Mouse (Mus musculus): ENCODE measurements around the gene Tjp1.

Gene Tjp1

GRCm38 (mm10) chr7:65389539-65389938, 138.0 kb downstream of the Tjp1 start:
- no peak for DNase-seq (ENCODE audit: extremely low read depth, low read depth)

- no peak for DNase-seq (ENCODE audit: extremely low read depth, low read depth)
Observed at GRCm38 (mm10) chr7:65388243-65389013, 139.2 kb downstream of the Tjp1 start.

DNA sequence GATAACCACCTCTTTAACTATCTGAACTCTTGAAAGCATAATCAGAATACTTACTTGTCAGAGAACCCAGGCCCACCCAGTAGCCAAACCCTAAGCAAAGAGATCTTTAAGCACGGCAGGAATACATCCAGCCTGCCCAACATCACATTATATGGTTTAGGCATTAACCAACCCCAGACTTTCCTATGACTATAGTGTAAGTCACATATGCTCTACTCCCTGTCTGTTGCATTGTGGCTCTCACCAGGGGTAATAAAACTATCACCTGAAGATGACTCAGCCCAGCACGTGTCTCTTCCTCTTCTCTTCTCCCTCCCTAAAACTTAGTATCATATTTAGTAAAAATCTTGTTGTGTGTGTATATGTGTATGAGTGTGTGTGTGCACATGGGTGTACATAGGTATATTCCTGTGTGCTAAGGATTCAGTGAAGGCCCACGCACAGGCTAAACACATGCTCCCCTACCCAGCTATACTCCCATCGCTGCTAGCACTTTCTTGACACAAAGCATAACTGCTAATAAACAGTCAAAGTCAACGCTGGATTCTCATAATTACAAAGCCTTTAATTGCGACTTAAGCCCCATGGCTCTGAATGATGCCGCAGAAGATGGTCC, 139.9 kb downstream of the Tjp1 start:
- no peak for DNase-seq (ENCODE audit: extremely low read depth, low read depth)

DNA sequence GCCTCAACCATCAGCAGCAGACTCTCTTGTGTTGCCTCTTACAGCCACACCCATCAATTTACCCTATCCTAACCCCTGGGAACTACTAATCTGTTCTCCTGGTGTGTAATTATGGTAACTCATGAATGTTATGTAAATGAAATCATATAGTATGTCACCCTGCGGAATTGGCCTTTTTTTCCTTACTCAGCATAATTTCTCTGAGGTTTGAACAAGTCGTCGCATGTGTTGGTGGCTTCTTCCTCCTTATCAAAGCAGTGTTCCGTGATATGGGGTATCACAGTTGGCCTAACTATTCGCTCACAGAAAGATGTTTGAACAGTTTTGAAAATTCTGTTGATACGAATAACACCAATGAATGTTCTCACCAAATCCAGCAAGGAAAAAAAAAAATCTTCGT, 142.8 kb downstream of the Tjp1 start:
- DNase-seq (ENCODE audit: extremely low read depth, low read depth) = no peak

GRCm38 (mm10) chr7:65382515-65383283, 144.9 kb downstream of the Tjp1 start:
- DNase-seq (ENCODE audit: extremely low read depth, low read depth) = no peak

DNA sequence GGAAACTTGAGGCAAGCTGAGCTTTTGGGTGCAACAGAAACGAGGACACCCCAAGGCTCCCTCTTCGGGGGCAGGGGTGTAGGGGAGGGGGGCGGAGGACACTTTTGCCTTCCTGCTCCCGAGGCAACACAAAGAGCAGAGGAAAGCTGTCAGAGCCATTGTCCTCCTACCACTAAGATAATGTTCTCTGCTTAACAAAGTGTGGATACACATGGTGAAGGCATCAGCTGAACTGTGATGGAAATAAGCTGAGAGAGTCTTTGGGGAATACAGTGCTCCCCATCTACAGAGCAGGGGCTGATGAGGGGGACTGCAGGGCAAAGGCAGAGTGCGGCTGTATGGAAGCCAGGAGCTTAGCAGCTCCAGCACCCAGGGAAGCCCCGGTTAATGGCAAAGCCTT, 145.7 kb downstream of the Tjp1 start:
- no peak for DNase-seq (ENCODE audit: extremely low read depth, low read depth)

DNA sequence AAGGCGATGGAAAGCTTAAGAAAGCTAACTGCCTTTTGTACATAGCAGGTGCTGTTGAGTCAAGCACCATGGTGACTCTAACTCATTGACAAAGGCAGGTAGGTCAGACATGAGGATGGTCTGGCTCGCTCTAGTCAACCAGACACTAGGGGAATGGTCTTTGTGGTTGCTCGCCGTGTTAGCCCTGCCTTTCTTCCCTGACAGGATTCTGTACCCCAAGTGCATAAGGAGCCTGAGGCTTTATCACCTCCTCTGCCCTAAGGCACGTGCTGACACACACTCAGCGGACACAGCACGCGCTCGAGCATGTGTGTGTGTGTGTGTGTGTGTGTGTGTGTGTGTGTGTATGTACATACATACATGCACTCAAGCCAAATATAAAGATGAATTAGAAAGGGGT, 146.9 kb downstream of the Tjp1 start:
- DNase-seq (ENCODE audit: extremely low read depth, low read depth) = no peak

DNA sequence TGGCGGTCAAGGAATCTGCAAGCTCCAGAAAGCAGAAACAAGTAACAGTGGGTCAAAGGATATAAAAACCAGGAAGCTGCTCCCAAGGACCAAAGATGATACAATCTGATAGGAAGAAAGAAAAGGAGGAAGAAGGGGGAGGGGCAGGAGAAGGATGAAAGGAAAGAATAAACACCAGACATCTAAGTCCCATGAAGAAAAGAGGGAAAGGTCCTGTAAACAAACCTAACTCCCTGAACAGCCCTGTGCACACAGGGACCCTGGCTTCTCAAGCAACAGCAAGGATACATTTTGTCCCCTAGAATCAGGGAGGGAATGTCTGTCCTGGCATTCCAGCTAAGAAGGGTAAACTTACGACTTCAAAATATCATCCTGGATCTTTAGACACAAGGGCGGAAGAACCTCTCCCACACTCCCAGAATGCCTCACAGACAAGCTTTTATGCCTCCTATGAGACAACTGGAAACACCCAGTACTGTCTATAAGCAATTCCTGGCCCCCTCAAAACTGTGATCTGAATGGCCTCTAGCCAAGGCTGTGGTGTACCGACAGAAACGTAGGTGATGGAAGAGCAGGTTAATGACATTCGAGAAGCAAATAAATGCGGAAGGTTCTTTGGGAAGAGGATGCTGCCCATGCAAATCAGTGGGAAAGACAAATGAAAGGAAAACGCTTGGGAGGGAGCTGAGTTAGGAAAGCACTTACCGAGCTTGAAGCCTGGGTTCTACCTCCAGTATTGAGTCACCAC, 148.6 kb downstream of the Tjp1 start:
- DNase-seq (ENCODE audit: extremely low read depth, low read depth) = no peak

- DNase-seq (ENCODE audit: extremely low read depth, low read depth) = no peak
Observed at GRCm38 (mm10) chr7:65377521-65377920, 150.1 kb downstream of the Tjp1 start.

DNA sequence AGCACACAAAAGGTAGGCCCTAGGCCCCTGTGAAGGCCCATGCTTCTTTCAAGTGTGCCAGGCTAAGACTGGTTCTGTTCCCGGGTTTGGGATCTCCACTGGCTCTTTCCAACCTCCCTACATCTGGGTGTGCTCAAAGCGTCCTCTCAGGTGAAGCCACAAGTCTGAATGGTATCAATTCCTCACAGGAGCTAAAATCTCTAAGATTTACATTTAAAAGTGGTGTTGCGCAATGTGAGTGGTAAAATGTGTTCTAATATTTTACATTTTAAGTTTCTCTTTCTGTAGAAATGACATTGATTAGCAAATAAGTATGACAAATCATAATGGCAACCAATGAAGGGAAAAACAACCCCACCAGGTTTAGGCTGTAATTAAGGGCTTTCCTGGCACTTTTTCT, 152.0 kb downstream of the Tjp1 start:
- no peak for DNase-seq (ENCODE audit: extremely low read depth, low read depth)

DNA sequence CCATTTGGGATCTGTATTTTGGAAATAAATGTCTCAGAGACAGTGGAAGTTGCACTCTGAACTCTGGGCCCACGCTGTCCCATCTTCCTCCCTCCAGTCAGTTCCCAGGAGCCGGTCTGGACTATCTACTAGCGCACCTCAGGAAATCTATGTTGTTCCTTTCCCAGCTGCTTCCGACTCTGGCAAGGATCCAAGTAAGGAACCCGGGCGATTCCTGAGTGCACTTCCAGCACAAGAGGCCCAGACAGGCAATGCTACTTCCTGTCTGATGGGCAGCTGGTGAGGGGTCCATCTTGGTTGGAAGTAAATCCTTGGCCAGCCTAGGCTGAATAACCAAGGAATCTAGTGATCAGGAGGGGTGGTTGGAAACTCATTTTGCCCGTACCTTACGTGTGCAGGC, 152.4 kb downstream of the Tjp1 start:
- no peak for DNase-seq (ENCODE audit: extremely low read depth, low read depth)

DNA sequence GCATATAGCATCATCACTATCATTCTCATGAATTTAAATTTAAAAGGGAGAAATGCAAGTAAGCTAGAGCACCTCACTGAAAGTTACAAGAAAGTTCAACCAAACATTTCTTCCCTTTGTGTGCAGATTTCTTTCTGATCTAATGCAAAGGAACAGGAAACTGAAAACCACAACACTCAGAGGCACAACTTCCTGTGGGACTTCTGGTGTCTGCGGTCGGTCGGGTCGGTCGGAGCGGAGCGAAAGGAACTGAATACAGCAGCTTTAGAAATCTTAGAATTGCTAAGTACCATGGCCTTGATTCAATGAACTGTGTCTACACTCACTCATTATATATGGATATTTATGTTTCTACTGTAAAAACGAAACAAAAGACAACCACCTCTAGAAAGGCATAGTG, 154.2 kb downstream of the Tjp1 start:
- no peak for DNase-seq (ENCODE audit: extremely low read depth, low read depth)

- DNase-seq (ENCODE audit: extremely low read depth, low read depth) = no peak
Observed at GRCm38 (mm10) chr7:65371765-65372164, 155.8 kb downstream of the Tjp1 start.

DNA sequence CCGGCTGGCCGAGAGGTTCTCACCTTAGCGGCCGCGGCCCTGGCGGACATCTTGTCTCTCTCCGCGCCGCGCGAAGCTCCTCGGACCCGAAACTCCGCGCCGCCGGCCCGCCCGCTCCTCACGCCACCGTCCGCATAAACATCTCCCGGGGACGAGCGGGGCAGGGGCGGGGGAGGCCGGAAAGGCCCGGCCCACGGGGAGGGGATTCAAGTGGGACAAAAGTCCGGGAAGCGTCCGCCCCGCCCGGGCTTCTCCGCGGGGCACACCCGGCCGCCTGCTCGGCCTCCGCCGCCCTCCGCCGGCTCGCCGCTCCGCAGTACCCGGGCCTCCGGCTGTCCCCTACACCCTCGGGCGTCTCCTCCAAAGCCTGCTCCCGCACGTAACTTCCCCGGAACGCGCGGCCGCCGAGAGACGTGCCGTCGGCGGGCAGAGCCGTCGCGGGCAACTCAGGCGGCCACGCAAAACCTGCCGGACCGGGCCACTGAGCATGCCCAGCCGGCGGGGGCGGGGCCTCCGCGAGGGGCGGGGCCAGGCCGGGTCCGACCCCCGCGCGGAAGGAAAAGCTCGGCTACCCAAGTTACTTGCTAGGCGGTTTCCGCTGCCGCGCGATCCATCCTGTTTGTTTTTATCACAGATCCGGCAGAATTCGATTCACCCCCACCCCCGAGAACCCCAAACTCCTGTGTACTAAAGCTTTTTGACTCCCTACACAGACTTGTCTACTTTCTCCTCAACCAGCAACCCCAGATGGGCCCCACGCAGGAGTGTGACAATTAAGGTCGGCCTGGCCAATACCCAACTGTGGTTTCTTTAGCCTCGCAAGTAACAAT, 156.6 kb downstream of the Tjp1 start:
- no peak for DNase-seq (ENCODE audit: extremely low read depth, low read depth)

GRCm38 (mm10) chr7:65370381-65370786, 157.2 kb downstream of the Tjp1 start:
- DNase-seq (ENCODE audit: extremely low read depth, low read depth) = no peak

- no peak for DNase-seq (ENCODE audit: extremely low read depth, low read depth)
Observed at GRCm38 (mm10) chr7:65369101-65369500, 158.5 kb downstream of the Tjp1 start.

- DNase-seq (ENCODE audit: extremely low read depth, low read depth) = no peak
Observed at GRCm38 (mm10) chr7:65367386-65368245, 160.0 kb downstream of the Tjp1 start.

DNA sequence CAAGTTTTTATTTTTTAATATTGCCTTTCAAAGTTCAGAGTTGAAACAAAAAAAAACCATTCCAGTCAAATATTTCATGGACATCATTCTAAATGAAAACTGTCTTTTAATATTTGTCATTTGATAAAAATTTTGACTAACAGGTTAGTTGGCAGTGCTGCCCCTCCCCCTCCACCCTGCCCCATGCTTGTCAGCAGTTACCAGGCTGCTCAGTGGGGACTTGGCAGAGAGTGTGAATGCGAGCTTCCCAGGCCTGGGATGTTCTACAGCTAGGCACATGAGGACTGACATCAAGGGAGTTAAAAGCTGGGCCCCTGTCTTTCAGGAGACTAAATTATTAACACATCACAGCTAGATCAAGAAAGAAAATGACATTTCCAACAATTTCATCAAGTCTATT, 161.4 kb downstream of the Tjp1 start:
- DNase-seq (ENCODE audit: extremely low read depth, low read depth) = no peak

DNA sequence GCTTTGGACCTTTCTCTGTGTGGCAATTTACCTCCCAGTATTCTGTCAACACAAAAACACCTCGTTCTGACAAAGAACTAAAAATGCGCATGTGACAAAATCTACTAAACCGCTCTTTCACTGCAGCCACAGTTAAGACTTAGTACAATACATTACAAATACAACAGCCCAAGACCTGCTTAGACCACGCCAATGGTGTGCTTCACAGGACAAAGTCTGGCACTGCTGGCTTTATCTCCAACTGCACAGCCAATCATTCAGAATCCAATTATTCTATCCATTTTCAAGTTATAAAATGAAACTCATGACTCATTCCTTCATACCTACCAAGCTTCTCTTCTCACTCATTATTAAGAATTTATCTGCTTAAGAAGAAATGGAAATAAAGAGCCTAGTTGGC, 162.0 kb downstream of the Tjp1 start:
- no peak for DNase-seq (ENCODE audit: extremely low read depth, low read depth)

DNA sequence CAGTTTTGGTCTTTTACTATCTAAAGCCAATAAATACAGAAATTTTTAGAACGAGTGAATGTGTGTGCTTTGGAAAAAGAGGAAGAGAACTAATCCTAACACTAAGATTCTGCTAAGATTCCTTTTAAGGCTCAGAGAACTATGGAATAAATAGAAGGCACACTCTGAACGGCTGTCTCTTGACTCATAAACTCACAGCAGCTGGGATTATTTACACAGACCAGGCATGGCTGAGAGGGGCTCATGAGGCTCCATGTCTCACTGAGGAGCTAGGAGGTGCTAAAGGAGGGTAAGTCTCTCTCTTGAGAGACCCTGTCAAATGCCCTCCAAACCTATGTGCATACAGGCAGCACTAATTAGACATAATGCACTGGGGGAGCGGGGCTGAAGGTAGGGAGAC, 167.3 kb downstream of the Tjp1 start:
- no peak for DNase-seq (ENCODE audit: extremely low read depth, low read depth)
